Mouse (Mus musculus): ENCODE measurements around the gene Cblb. TPM values are rescaled to one million over a fixed set of nuclear protein-coding genes. Genes with fewer than 3 reads are reported as not detected.

The Cblb gene
- polyA plus RNA-seq, 2 experiments from 2014 or later: 37.4 to 38.3 TPM

DNA sequence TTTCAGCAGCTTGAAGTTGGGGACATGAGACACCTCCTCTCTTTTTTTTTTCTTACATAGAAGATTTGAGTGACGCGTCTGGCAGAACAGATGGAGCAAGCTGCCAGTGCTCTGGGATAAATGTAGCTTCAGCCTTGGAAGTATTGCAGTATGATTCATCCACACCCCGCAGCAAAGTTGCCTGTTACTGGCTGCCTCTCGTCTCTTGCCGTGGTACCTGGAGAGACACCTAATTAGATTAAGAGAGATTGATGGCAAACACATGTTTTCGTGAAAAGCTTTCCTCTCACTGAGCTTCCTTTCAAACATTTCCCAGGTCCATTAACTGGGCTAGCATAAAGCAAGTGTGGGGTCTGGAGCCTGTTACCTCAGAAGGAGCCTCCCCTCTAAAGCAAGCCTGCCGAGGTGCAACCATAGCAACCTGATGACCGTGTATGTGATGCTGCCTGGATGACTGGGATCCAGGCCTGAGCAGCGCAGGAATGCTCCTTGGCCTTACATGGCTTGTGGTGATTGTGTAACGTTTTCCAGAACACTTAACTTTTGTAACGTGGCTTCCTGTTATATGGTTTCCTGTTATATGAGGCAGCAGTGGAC lies 103.7 kb downstream of the Cblb start:
- ATAC-seq: no peak

DNA sequence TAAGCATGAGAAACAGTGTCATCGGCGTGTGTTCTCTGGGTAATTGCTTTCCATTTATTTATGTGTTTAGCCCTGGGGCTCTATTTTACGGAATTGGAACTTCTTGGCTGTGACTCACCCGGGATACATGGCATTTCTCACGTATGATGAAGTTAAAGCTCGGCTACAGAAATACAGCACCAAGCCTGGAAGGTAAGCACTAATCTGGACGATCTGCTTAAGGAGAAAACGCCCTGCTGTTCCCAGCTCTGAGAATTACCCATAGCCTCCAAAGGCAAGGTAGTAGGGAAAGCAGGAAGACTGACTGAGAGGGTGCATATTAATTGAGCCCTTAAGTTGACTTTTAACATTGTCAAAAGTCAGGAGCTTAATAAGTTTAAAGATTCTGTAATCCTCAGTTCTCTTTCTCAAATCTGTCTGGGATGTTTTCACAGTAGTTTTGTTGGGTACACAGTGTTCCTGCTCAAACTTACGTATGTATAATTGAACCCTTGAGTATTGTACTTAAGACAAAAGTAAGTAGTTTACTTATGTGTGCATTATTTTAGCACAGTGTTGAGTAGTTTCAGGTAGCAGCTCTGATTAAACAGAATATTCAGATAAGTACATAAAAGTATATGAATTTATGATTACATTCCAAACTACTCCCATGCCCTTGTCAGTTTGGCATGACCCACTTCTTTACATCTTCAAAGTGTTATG lies 104.8 kb downstream of the Cblb start:
- no peak for ATAC-seq

- peak; percentile 13 for ATAC-seq
These were observed 112.1 kb downstream of the Cblb start for GRCm38 (mm10) chr16:52143101-52143500.

GRCm38 (mm10) chr16:52143818-52144217 lies 112.8 kb downstream of the Cblb start:
- ATAC-seq: no peak

DNA sequence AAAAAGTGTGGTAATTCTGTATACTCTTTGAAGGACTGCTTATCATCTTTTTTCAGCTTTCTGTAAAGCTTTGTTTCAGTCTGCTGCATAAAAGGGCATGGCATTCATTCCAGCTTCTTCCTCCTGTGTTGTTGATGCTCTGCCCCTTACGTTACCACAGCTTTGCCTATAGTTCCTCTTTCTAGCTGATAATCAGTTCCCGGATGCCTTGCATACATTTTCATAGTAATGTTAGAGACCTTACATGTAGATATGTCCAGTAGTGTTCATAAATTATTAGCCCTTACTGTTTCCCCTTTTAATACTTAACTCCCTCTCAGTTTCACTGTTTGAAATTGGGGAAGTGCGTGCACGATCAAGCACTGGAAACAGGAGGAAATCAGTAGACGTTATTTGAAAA lies 113.8 kb downstream of the Cblb start:
- no peak for ATAC-seq

GRCm38 (mm10) chr16:52145552-52145951 lies 114.5 kb downstream of the Cblb start:
- ATAC-seq: no peak

DNA sequence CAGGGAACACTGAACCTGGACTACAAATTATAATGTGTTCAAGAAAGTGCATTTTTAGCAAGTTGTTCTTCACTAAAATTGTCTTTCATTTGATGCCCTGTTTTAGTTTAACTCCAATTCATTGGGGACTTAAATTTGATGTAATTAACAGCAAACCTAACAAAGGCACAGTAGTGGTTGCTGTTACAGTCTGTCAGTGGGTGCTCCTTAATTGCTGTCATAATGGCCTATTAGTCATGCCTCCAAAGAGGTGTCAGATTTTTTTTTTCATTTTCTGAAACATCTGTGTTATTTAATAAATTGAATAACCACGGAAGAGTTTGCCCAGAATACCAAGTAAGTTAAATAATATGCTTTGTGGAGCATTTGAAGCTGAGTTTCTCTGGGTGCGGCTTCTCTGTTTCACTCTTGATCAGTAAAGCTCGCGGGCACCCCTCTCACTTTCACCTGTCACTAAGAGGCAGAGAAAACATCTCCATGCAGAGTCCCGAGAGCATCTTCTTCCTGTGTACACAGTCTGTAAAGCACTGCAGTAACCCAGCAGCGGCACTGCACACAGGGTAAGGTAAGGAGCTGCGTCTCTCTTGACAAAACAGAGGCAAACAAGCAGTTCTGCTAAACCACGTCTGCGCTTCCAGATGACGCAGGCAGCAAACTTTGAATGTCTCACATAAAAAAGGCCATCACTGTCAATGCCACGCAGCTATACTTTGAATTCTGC lies 116.1 kb downstream of the Cblb start:
- ATAC-seq: peak; percentile 85

GRCm38 (mm10) chr16:52148041-52148440 lies 117.0 kb downstream of the Cblb start:
- ATAC-seq: no peak

- no peak for ATAC-seq
These were observed 118.2 kb downstream of the Cblb start for GRCm38 (mm10) chr16:52149135-52149769.

DNA sequence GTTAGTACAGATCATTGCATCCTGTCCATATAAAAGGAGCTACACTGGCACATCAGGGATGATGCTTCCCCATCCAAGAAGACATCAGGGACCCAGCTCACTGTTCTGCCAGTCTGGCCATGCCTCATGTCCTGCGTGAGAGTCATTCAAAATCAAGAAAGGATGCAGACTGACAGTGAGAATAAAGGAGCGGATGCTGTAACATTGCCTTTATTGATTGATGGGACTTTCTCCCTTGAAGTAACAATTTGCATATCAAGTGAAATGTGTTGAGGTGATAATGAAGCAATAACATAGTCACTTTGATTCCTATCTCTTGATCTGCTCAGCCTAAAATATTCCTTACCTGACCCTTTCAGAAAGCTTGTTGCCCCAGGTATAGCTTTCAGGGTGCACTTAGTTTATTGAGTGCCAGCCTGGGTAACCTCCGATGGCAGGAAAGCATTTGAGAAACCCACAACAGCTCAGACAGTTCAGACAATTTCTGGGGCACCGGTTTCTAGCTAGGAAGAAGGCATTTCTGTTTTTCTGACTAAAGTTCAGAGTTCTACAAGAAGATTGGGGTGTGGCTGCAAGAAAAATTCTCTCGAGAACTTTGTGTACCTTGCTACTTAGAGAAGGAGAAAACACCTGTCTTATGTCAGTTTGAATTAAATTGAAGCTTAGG lies 124.1 kb downstream of the Cblb start:
- peak; percentile 56 for ATAC-seq

DNA sequence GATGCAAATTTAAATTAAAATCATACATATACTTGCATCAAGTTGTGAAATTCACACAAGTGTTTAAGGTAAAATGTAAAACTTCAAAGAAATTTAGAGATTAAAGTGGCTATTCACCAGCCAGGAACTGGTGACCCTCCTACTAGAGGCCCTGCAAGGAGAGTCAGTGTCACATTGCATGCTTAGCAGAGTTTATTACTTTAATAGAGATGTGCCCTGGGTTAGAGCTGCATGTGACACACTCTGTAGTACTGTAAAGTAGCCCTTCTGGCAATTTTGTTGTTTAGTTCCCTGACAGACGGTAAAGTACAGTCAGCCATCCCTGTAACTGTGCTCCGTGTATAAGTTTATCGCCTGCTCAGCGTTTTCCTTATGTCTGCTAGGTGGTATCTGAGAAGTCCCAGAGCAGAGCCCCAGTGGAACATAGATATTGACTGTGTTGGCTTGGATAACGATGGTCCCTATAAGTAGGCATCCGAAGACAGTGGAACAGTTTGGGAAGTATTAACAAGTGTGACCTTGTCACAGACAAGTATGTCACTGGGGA lies 129.0 kb downstream of the Cblb start:
- ATAC-seq: no peak

DNA sequence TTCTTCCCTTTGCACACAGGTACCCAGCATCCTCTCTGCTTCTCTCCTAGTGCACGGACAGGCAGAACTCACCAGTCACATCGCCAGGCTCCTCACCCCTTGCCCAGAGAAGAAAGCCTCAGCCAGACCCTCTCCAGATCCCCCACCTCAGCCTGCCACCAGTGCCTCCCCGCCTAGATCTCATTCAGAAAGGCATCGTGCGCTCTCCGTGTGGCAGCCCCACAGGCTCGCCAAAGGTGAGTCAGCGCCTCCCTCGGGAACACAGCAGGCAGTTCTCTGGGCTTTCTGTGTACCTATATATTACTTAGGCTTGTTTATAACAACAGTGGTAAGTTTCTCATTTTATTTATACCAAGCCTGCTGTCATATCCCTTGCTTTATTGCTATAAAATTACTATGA lies 133.2 kb downstream of the Cblb start:
- no peak for ATAC-seq

GRCm38 (mm10) chr16:52173253-52173652 lies 142.2 kb downstream of the Cblb start:
- no peak for ATAC-seq

- no peak for ATAC-seq
These were observed 148.8 kb downstream of the Cblb start for GRCm38 (mm10) chr16:52179839-52180238.

DNA sequence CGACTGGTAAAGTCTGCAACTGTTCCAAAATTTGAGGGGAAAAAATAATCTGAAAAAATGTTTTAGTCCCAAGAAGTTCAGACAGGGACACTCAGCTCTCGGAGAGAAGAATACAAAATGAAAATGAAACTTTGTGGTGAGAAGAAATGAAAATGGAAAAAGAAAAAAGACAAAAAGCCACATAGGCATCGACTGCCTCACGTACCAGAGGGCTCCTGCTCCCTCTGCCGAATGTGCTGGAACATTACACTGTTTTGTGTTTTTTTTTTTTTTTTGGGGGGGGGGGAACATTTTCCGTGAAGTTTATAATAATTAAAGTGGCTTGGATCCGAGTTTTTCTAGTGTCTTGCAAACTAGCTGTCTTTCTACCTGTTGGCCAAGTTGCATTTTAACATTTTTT lies 151.0 kb downstream of the Cblb start:
- peak; percentile 93 for ATAC-seq

DNA sequence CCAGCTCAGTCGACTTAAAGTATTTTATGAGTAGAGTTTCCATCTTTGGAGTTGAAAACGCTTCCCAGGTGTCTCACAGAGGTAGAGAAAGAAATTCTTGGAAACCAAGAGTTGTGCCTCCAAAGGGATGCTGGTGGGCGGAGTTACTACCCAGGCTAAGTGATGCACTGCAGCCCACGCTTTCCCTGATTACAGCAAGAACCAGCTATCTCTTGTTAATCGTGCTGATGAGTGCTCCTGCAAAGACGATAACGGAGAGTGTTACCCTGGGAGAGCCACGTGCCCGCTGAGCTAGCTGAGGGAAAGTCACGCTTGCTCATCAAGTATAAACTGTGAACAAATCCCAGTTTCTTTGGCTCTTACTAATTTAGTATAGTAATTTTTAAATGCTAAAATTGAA lies 153.3 kb downstream of the Cblb start:
- ATAC-seq: no peak

- no peak for ATAC-seq
These were observed 155.7 kb downstream of the Cblb start for GRCm38 (mm10) chr16:52186731-52187130.

GRCm38 (mm10) chr16:52189103-52189502 lies 158.1 kb downstream of the Cblb start:
- ATAC-seq: no peak

DNA sequence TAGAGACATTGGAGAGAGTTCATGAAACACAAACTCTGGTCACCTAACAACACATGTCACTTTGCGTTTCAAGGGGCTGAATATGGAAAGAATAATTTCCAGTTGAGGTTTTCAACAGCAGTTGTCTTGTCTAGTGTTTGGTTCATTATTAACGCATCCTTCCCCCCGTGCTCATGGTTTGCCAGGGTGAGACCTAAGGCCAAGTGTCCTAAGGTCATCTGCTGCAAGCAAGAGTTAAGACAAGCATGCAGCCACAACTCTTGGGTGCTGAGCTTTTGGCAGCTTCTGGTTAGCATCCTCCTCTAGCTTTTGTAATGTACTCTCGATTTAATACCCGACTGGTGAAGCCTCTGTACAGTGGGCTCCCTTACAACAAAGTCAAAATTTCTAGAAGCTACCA lies 159.7 kb downstream of the Cblb start:
- no peak for ATAC-seq

- ATAC-seq: no peak
These were observed 163.0 kb downstream of the Cblb start for GRCm38 (mm10) chr16:52194040-52194439.

DNA sequence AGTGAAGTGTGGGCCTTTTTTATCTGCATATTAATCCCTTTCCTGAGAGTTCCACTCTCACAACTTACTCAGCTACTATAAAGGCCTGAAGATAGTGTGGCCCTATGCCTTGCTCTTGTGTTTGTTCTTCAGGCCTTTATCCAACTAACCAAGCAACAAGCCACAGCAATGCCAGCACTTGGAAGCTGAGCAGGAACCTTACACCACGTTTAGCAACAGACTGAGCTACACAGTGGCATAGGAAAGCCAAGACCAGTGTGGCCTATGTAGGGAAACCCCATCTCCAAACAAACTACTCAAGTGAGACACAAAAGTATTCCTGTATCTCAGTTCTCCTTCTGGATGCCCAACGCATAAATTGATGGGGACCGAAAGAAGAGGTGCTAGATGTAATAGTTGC lies 163.8 kb downstream of the Cblb start:
- no peak for ATAC-seq

- peak; percentile 97 for ATAC-seq
These were observed 169.1 kb downstream of the Cblb start for GRCm38 (mm10) chr16:52200107-52200506.
